Mouse (Mus musculus) c-Kit-positive CD71-positive TER-119-positive erythroid progenitor cells, embryonic 14.5 days (primary cell): Measurements from ENCODE around the gene Ccna1.

Experiments used
- DNase-seq: peaks from one replicate; pipeline ENCODE4 v3.0.0-alpha.2; 2013; ENCODE audit warnings: low spot score

Ccna1 gene

GRCm38 (mm10) chr3:55055038-55055746 lies at the start of gene Ccna1:
Gene Ccna1 (minus strand): TSS chr3:55055501.
- no peak for DNase-seq

GRCm38 (mm10) chr3:55101092-55101491 lies 45.8 kb upstream of the Ccna1 start:
- no peak for DNase-seq

GRCm38 (mm10) chr3:55098990-55099389 lies 43.7 kb upstream of the Ccna1 start:
- no peak for DNase-seq

GRCm38 (mm10) chr3:55098014-55098413 lies 42.7 kb upstream of the Ccna1 start:
- DNase-seq = no peak

- DNase-seq = no peak
Measured at GRCm38 (mm10) chr3:55097186-55097585, 41.9 kb upstream of the Ccna1 start.

GRCm38 (mm10) chr3:55096655-55097005 lies 41.3 kb upstream of the Ccna1 start:
- DNase-seq = no peak

GRCm38 (mm10) chr3:55095968-55096654 lies 40.8 kb upstream of the Ccna1 start:
- no peak for DNase-seq

- no peak for DNase-seq
Measured at GRCm38 (mm10) chr3:55093161-55093560, 37.9 kb upstream of the Ccna1 start.

GRCm38 (mm10) chr3:55089291-55089690 lies 34.0 kb upstream of the Ccna1 start:
- DNase-seq = no peak

GRCm38 (mm10) chr3:55088843-55089242 lies 33.5 kb upstream of the Ccna1 start:
- DNase-seq = no peak

- DNase-seq = no peak
Measured at GRCm38 (mm10) chr3:55088359-55088758, 33.1 kb upstream of the Ccna1 start.

- no peak for DNase-seq
Measured at GRCm38 (mm10) chr3:55087360-55087759, 32.1 kb upstream of the Ccna1 start.

GRCm38 (mm10) chr3:55086948-55087347 lies 31.6 kb upstream of the Ccna1 start:
- no peak for DNase-seq

- no peak for DNase-seq
Measured at GRCm38 (mm10) chr3:55085716-55086115, 30.4 kb upstream of the Ccna1 start.

GRCm38 (mm10) chr3:55084781-55085180 lies 29.5 kb upstream of the Ccna1 start:
- DNase-seq = no peak

GRCm38 (mm10) chr3:55080055-55080454 lies 24.8 kb upstream of the Ccna1 start:
- DNase-seq = peak; percentile 52

GRCm38 (mm10) chr3:55079619-55080018 lies 24.3 kb upstream of the Ccna1 start:
- no peak for DNase-seq

GRCm38 (mm10) chr3:55078233-55078632 lies 22.9 kb upstream of the Ccna1 start:
- DNase-seq = no peak

GRCm38 (mm10) chr3:55075294-55075648 lies 20.0 kb upstream of the Ccna1 start:
- DNase-seq = no peak

GRCm38 (mm10) chr3:55074576-55075293 lies 19.4 kb upstream of the Ccna1 start:
- DNase-seq = no peak

GRCm38 (mm10) chr3:55067791-55068434 lies 12.6 kb upstream of the Ccna1 start:
- no peak for DNase-seq

- DNase-seq = no peak
Measured at GRCm38 (mm10) chr3:55066666-55067023, 11.3 kb upstream of the Ccna1 start.
